Mouse (Mus musculus): ENCODE measurements around the gene Rpp14.

DNA sequence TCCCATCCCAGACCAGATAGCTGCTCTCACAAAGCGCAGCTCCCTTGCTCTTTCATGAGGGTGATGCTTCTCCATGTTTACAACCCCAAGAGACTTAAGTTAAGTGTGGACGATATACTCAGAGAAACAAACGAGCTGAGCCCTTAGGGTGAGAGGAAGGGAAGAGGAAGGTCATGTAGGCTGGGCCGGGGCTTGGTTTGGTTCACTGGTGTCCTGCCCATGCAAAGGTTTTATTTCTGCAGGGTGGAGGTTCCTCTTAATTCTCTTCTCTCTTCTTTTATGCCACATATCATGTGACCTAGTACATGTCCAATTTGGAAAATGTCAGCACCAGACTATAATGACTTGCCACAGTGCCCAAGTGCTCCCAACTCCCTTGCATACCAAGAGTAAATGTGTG is 35.6 kb downstream of the Rpp14 start:
- no peak for TF ChIP-seq GATA1 (IDR thresholded peaks at IDR 0.05; ENCODE audit: borderline replicate concordance, low read length)
- no peak for TF ChIP-seq FLI1 (IDR thresholded peaks at IDR 0.05; ENCODE audit: low read length)

All from megakaryocyte, embryonic 14.5 days (primary cell).